Mouse (Mus musculus) hindbrain, embryonic 15.5 days (tissue): ENCODE data around the gene Tgm5. TPM values are rescaled to one million over a fixed set of nuclear protein-coding genes. Genes with fewer than 3 reads are reported as not detected.
"Not testable (repeated sequence)": the region's sequence is repeated elsewhere in the genome, so short reads cannot be mapped to it uniquely, and the experiment has no call there.

Source experiments
- ATAC-seq: fragments of 200-750 bp; cut with Nextera tagmentation; 2 replicates; pipeline ENCODE4 v1.8.0; 2017; ENCODE audit warnings: low read depth, moderate number of reproducible peaks, moderate TSS enrichment; ENCODE audit not compliant: low FRiP score
- H3K27ac ChIP-seq: fragments of 300-500 bp; sonication (generic); replicated peaks from 2 replicates; pipeline ENCODE4 v1.5.1; 2015; ENCODE audit warnings: mild to moderate bottlenecking, inconsistent platforms
- H3K27me3 ChIP-seq: fragments of 300-500 bp; sonication (generic); 2 replicates; pipeline ENCODE4 v1.6.1; 2015; ENCODE audit warnings: control low read depth, inconsistent platforms
- H3K36me3 ChIP-seq: fragments of 300-500 bp; sonication (generic); 2 replicates; pipeline ENCODE4 v1.6.1; 2015; ENCODE audit warnings: control low read depth, inconsistent platforms
- H3K4me1 ChIP-seq: fragments of 300-500 bp; sonication (generic); replicated peaks from 2 replicates; pipeline ENCODE4 v1.6.1; 2015; ENCODE audit warnings: control low read depth, inconsistent platforms
- H3K4me2 ChIP-seq: fragments of 300-500 bp; sonication (generic); 2 replicates; pipeline ENCODE4 v1.6.1; 2015; ENCODE audit warnings: moderate library complexity, mild to moderate bottlenecking, inconsistent platforms
- H3K4me3 ChIP-seq: fragments of 300-500 bp; sonication (generic); 2 replicates; pipeline ENCODE4 v1.5.1; 2015; ENCODE audit warnings: mild to moderate bottlenecking, inconsistent platforms
- H3K9ac ChIP-seq: fragments of 300-500 bp; sonication (generic); 2 replicates; pipeline ENCODE4 v1.6.1; 2015; ENCODE audit warnings: inconsistent platforms
- H3K9me3 ChIP-seq: fragments of 300-500 bp; sonication (generic); 2 replicates; pipeline ENCODE4 v1.6.1; 2016; ENCODE audit warnings: control low read depth, inconsistent platforms
- WGBS: fragments of 180-500 bp; shearing (Covaris S2); methylation state at CpG from one replicate; pipeline ENCODE4 v1.1.7; 2015; 5-methylcytosine and 5-hydroxymethylcytosine counted together
- polyA plus RNA-seq: library from polyadenylated mRNA; unstranded; fragments of >200 nt; fragmentation: Nextera tagmentation; extraction: Ambion mirVana; gene quantifications from 2 replicates; pipeline ENCODE4 v1.2.1, GENCODE M21; 2015

Gene Tgm5
- polyA plus RNA-seq, 1 experiment from 2014 or later = not detected

DNA sequence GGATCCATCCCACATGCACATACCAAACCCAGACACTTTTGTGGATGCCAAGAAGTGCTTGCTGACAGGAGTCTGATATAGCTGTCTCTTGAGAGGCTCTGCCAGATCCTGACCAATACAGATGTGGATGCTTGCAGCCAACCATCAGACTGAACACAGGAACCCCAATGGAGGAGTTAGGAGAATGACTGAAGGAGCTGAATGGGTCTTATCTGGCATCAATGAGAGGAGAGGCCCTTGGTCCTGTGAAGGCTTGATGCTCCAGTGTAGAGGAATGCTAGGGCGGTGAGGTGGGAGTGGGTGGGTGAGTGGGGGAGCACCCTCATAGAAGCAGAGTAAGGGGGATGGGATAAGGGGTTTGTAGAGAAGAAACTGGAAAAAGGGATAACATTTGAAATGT is 46.8 kb downstream of the Tgm5 start:
- not testable (repeated sequence) for H3K36me3 ChIP-seq, ATAC-seq, H3K9me3 ChIP-seq, H3K27ac ChIP-seq, H3K4me2 ChIP-seq, H3K4me1 ChIP-seq, H3K4me3 ChIP-seq, H3K9ac ChIP-seq, H3K27me3 ChIP-seq
- WGBS = 100% methylated on average over 1 of the region's 1 CpGs

- H3K4me2 ChIP-seq = no peak within 1 kb of the TSS
- no peak for ATAC-seq
- H3K36me3 ChIP-seq = no peaks in the 10 kb centered on the region
- no peak within 1 kb of the TSS for H3K4me3 ChIP-seq
- H3K9me3 ChIP-seq = no peaks in the 10 kb centered on the region
- H3K27me3 ChIP-seq = no peaks in the 10 kb centered on the region
- H3K9ac ChIP-seq = no peak within 1 kb of the TSS
- no peaks in the 10 kb centered on the region for H3K4me1 ChIP-seq
- WGBS = 70% methylated on average over 5 of the region's 5 CpGs
- no peak within 1 kb of the TSS for H3K27ac ChIP-seq
These were observed 48.8 kb downstream of the Tgm5 start, which contains the start of gene Epb42 for GRCm38 (mm10) chr2:121036733-121037341. Epb42 (minus strand) TSS chr2:121037072.

- ATAC-seq = no peak
- Histone ChIP-seq H3K4me2 (no peak overlapping the region), H3K9me3 (no peaks in the 10 kb centered on the region), H3K27me3 (no peaks in the 10 kb centered on the region), H3K36me3 (peaks cover 1% of the 10 kb centered on the region), H3K9ac (no peak overlapping the region), H3K27ac (no peak overlapping the region), H3K4me3 (no peak overlapping the region), H3K4me1 (no peaks in the 10 kb centered on the region)
- 72% methylated on average over 5 of the region's 5 CpGs for WGBS
These were observed 62.7 kb downstream of the Tgm5 start for GRCm38 (mm10) chr2:121022918-121023317.

DNA sequence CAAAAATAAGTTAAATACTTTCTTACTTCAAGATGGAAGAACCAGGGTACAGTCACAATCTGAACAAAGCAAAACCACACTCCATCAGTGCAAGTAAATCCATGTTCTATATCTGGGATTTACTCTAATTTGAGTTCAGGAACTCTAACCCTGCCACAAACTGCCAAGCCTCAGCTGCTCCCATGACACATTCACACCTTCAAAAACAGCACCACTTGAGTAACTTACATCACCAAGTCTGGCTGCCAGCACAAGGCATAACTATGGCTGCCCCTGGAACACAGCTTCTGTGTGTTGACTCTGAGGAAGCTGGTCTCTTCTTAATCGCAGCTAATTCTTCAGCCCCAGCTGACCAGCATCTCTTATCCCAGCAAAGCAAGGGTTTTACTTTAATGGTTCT is 68.5 kb downstream of the Tgm5 start:
- Histone ChIP-seq H3K4me2 (no peak overlapping the region), H3K27ac (no peak overlapping the region), H3K27me3 (no peaks in the 10 kb centered on the region), H3K9ac (no peak overlapping the region), H3K9me3 (no peaks in the 10 kb centered on the region), H3K4me1 (no peaks in the 10 kb centered on the region), H3K36me3 (peaks cover 48% of the 10 kb centered on the region), H3K4me3 (no peak overlapping the region)
- 92% methylated on average over 1 of the region's 1 CpGs for WGBS
- ATAC-seq = no peak

- H3K27me3 ChIP-seq = no peaks in the 10 kb centered on the region
- no peak overlapping the region for H3K9ac ChIP-seq
- no peak overlapping the region for H3K4me2 ChIP-seq
- H3K36me3 ChIP-seq = peaks cover 58% of the 10 kb centered on the region
- H3K4me3 ChIP-seq = no peak overlapping the region
- ATAC-seq = no peak
- 86% methylated on average over 9 of the region's 9 CpGs for WGBS
- H3K9me3 ChIP-seq = no peaks in the 10 kb centered on the region
- no peak overlapping the region for H3K27ac ChIP-seq
- H3K4me1 ChIP-seq = no peaks in the 10 kb centered on the region
These were observed 69.4 kb downstream of the Tgm5 start for GRCm38 (mm10) chr2:121016226-121016625.

- Histone ChIP-seq H3K36me3 (peaks cover 58% of the 10 kb centered on the region), H3K27me3 (no peaks in the 10 kb centered on the region), H3K4me3 (no peak overlapping the region), H3K27ac (no peak overlapping the region), H3K9ac (no peak overlapping the region), H3K9me3 (no peaks in the 10 kb centered on the region), H3K4me2 (no peak overlapping the region), H3K4me1 (no peaks in the 10 kb centered on the region)
- ATAC-seq = no peak
- 90% methylated on average over 2 of the region's 2 CpGs for WGBS
These were observed 70.1 kb downstream of the Tgm5 start for GRCm38 (mm10) chr2:121015507-121015906.

DNA sequence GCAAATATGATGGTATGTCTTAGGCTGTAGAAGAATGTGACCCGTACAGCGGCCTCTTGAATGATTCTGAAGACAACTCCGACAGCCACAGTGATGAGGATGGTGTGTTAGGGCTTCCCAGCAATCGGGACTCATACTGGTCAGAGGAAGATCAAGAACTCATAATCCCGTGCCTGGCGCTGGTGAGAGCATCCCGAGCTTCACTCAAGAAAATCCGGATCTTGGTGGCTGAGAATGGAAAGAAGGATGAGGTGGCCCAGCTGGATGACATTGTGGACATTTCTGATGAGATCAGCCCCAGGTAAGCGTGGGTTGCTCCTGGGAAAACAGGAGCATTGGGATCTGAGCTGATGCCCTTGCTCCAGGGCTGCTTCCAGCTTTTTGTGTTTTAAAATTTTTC is 73.0 kb downstream of the Tgm5 start:
- Histone ChIP-seq H3K4me1 (peaks cover 15% of the 10 kb centered on the region), H3K27me3 (no peaks in the 10 kb centered on the region), H3K27ac (no peak overlapping the region), H3K4me3 (no peak overlapping the region), H3K4me2 (no peak overlapping the region), H3K36me3 (peaks cover 54% of the 10 kb centered on the region), H3K9ac (no peak overlapping the region), H3K9me3 (no peaks in the 10 kb centered on the region)
- WGBS = 95% methylated on average over 9 of the region's 9 CpGs
- ATAC-seq = no peak

- Histone ChIP-seq H3K27ac (no peak overlapping the region), H3K9me3 (no peaks in the 10 kb centered on the region), H3K9ac (peak overlapping the region; percentile 79), H3K27me3 (no peaks in the 10 kb centered on the region), H3K4me1 (peaks cover 15% of the 10 kb centered on the region), H3K36me3 (peaks cover 28% of the 10 kb centered on the region), H3K4me2 (peak overlapping the region; percentile 62), H3K4me3 (peak overlapping the region; percentile 86)
- WGBS = 27% methylated on average over 5 of the region's 5 CpGs
- no peak for ATAC-seq
These were observed 76.5 kb downstream of the Tgm5 start for GRCm38 (mm10) chr2:121009071-121009677.

GRCm38 (mm10) chr2:121008664-121009007 is 77.0 kb downstream of the Tgm5 start:
- WGBS = 1% methylated on average over 12 of the region's 12 CpGs
- peak overlapping the region; percentile 86 for H3K4me3 ChIP-seq
- H3K4me1 ChIP-seq = peaks cover 15% of the 10 kb centered on the region
- peak overlapping the region; percentile 62 for H3K4me2 ChIP-seq
- no peaks in the 10 kb centered on the region for H3K9me3 ChIP-seq
- peak overlapping the region; percentile 79 for H3K9ac ChIP-seq
- H3K36me3 ChIP-seq = peaks cover 25% of the 10 kb centered on the region
- no peak for ATAC-seq
- H3K27ac ChIP-seq = peak overlapping the region; percentile 65
- no peaks in the 10 kb centered on the region for H3K27me3 ChIP-seq

DNA sequence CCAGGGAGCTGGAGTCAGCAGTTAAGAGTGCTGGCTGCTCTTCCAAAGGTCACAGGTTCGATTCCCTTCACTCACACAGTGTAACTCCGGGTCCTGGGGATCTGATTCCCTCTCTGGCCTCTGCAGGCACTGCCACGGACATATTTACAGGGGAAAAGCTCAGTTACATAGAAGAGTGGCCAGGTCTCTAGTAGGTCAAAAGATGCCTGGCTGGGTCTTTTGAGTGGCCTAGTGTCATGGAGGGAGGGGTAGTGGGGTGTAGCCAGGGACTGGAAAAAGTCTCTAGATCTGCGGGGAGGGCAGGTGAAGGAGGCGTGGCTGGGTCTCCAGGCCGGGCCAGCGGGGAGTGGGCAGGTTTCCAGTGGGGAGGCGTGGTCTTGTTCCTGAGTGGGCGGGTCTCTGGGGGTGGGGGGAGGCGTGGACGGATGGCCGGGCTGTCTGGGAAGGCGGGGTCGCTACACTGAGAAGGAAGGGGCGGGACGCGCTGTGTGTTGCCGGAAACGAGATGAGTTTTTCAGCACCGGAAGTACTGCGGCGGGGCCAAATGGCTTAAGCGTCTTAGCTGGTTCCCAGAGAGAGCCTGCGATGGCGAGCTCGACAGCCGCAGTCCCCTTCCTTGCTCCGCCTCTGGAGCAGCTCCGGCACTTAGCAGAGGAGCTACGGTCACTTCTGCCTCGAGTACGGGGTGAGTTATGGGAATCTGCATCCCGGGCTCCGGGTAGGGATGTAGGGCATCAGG is 77.5 kb downstream of the Tgm5 start, which contains the start of gene Ccndbp1:
Ccndbp1 (plus strand) TSS at position 479 of the 739 bp plus-strand sequence.
- no peaks in the 10 kb centered on the region for H3K27me3 ChIP-seq
- peak; percentile 98 for ATAC-seq
- H3K4me2 ChIP-seq = peak within 1 kb of the TSS; percentile 62
- H3K36me3 ChIP-seq = peaks cover 22% of the 10 kb centered on the region
- WGBS = 2% methylated on average over 34 of the region's 34 CpGs
- H3K27ac ChIP-seq = peak within 1 kb of the TSS; percentile 65
- H3K4me3 ChIP-seq = peak within 1 kb of the TSS; percentile 86
- no peaks in the 10 kb centered on the region for H3K9me3 ChIP-seq
- peaks cover 15% of the 10 kb centered on the region for H3K4me1 ChIP-seq
- peak within 1 kb of the TSS; percentile 79 for H3K9ac ChIP-seq

DNA sequence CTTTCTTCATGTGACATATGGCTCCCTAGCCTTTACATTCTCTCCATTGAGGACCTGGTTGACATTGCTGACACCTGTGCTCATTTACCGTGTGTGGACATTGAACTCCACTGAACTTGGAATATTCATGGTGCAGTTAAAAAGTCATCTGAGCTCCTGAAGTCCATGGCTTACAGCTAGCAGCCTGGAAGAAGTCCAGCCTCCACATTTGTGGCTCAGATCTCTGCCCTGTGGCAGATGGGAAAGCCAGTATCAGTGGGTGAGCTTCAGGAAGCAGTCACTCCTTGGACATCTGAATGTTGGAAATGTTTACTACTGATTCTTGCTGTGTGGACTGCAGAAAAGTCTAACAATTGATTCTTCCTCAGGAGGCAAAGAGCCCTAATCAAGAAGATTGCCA is 78.7 kb downstream of the Tgm5 start:
- no peak for ATAC-seq

DNA sequence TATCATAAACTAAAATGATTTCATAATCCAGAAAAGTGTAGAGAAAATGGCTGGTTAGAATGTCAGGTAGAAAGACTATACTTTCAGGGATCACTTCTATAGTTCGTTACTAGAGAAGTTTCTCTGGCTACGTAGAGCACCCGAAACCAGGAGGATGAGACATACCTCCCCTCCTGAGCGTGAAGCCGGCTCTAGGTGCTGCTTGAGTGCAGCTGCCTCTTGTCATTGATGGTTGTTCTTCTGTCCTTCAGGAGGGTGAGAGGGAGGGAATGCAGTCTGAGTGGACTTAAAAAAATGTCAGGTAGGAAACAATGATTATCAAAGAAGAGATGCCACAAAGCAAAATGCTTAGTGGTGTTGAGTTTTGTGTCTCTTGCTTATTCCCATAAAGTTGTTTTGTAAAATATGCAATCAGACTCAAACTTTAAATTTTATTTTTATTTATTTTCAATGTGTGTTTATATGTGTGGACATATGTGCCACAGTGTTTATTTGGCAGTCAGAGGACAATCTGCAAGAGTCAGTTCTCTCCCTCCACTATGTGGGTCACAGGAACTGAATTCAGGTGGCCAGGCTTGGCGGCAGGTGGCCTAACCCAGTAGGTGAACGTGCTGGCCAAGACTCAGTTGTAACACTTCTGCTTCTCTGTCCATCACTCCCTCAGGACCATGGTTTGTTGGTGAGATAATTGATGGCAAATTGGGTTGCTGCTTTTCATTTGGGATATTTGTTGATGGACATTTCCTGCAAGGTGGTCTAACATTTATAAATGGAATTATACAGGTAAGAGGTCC is 81.4 kb downstream of the Tgm5 start:
- Histone ChIP-seq H3K4me1 (peaks cover 10% of the 10 kb centered on the region), H3K27me3 (no peaks in the 10 kb centered on the region), H3K36me3 (0 out of 2 replicates have a peak, but pooled peaks cover 11% of the 10 kb centered on the region), H3K27ac (no peak overlapping the region), H3K4me2 (no peak overlapping the region), H3K9ac (no peak overlapping the region), H3K9me3 (no peaks in the 10 kb centered on the region), H3K4me3 (no peak overlapping the region)
- no peak for ATAC-seq
- WGBS = 80% methylated on average over 7 of the region's 7 CpGs

More for the DNA sequence above, 78.7 kb downstream of the Tgm5 start:
- Histone ChIP-seq H3K9me3 (no peaks in the 10 kb centered on the region), H3K4me3 (no peak overlapping the region), H3K27me3 (no peaks in the 10 kb centered on the region), H3K4me2 (no peak overlapping the region), H3K27ac (no peak overlapping the region), H3K4me1 (peaks cover 15% of the 10 kb centered on the region), H3K36me3 (peaks cover 12% of the 10 kb centered on the region), H3K9ac (no peak overlapping the region)
- WGBS = 81% methylated on average over 1 of the region's 1 CpGs
